Comparison of ENCODE assay signal across 8 mouse cellular contexts in genomic region chr4:58552229-58552628, GRCm38 (mm10). TPM values are rescaled to one million over a fixed set of nuclear protein-coding genes. Genes with fewer than 3 reads are reported as not detected.
DNase-seq lines count a peak whose midpoint lies in the region; ATAC-seq and TF ChIP-seq lines count a peak whose summit lies in the region.

No protein-coding gene starts in this region.

- H3K36me3 ChIP-seq in heart, embryonic 10.5 days, result no peaks in the 10 kb centered on the region
- no peaks in the 10 kb centered on the region for H3K36me3 ChIP-seq in hindbrain, embryonic 11.5 days (ENCODE audit: control insufficient read depth, insufficient read depth, low read length)
- no peaks in the 10 kb centered on the region for H3K36me3 ChIP-seq in midbrain, embryonic 11.5 days (ENCODE audit: control insufficient read depth, insufficient read depth, low read length)

- intact Hi-C loops in heart, postnatal 25 days (cut with DNase I), result loop anchor here (2.0 to 5.0 kb wide), 2 partner anchors 135 to 197 kb away; no protein-coding TSS in a partner anchor
- intact Hi-C loops in left cerebral cortex, postnatal 25 days (cut with DNase I), result loop anchor here (5.0 to 10.0 kb wide), 4 partner anchors 75 to 287 kb away; no protein-coding TSS in a partner anchor

- no peak for TF ChIP-seq POLR2A in brain, embryonic 14.5 days (IDR thresholded peaks at IDR 0.05; ENCODE audit: borderline replicate concordance, extremely low read depth, insufficient read depth, insufficient read length, poor library complexity, severe bottlenecking)

- ATAC-seq in hindbrain, embryonic 11.5 days (ENCODE audit: low FRiP score), result no peak
- no peak for ATAC-seq in midbrain, embryonic 11.5 days (ENCODE audit: low FRiP score)

- H3K9ac ChIP-seq in hindbrain, embryonic 11.5 days (ENCODE audit: low read depth, low read length), result peak overlapping the region; percentile 65
- peak overlapping the region; percentile 73; the same call in 1 of the 2 replicates for H3K9ac ChIP-seq in midbrain, embryonic 11.5 days (ENCODE audit: low read length)

- no peak for DNase-seq in heart, embryonic 10.5 days (ENCODE audit: low spot score)
- DNase-seq in heart, postnatal 25 days (ENCODE audit: low spot score), result no peak
- peak; percentile 21 for DNase-seq in brain, embryonic 14.5 days (ENCODE audit: low read depth)
- DNase-seq in hindbrain, embryonic 11.5 days (ENCODE audit: low spot score), result peak; percentile 31
- peak; percentile 91 for DNase-seq in midbrain, embryonic 11.5 days (ENCODE audit: low spot score, missing footprints)
- DNase-seq in left cerebral cortex, postnatal 25 days (ENCODE audit: low spot score in 2 of 2), result no peak
- no peak for DNase-seq in frontal cortex, postnatal 36 days (ENCODE audit: low spot score in 2 of 2)
- no peak for DNase-seq in kidney, adult 11 months

- H3K4me1 ChIP-seq in heart, embryonic 10.5 days, result peaks cover 21% of the 10 kb centered on the region
- 0 out of 2 replicates have a peak, but pooled peaks cover 2% of the 10 kb centered on the region for H3K4me1 ChIP-seq in hindbrain, embryonic 11.5 days (replicated peaks; ENCODE audit: control insufficient read depth, insufficient read depth, low read length)
- H3K4me1 ChIP-seq in midbrain, embryonic 11.5 days (ENCODE audit: control insufficient read depth, insufficient read depth, low read length), result peaks cover 9% of the 10 kb centered on the region; the same call in 1 of the 2 replicates

- H3K4me3 ChIP-seq in heart, embryonic 10.5 days, result peak overlapping the region; percentile 81
- H3K4me3 ChIP-seq in hindbrain, embryonic 11.5 days (ENCODE audit: low read depth, low read length), result peak overlapping the region; percentile 69
- H3K4me3 ChIP-seq in midbrain, embryonic 11.5 days (ENCODE audit: low read depth, low read length), result peak overlapping the region; percentile 64

- WGBS in heart, embryonic 10.5 days, result 6% methylated on average over 10 of the region's 10 CpGs
- 5% methylated on average over 10 of the region's 10 CpGs for WGBS in hindbrain, embryonic 11.5 days
- 6% methylated on average over 10 of the region's 10 CpGs for WGBS in midbrain, embryonic 11.5 days

- peak overlapping the region; percentile 92 for H3K4me2 ChIP-seq in hindbrain, embryonic 11.5 days (replicated peaks; ENCODE audit: low read depth, low read length)
- peak overlapping the region; percentile 93 for H3K4me2 ChIP-seq in midbrain, embryonic 11.5 days

- peak overlapping the region; percentile 91 for H3K27ac ChIP-seq in heart, embryonic 10.5 days
- no peak overlapping the region for H3K27ac ChIP-seq in hindbrain, embryonic 11.5 days (ENCODE audit: low read depth, low read length)
- H3K27ac ChIP-seq in midbrain, embryonic 11.5 days (ENCODE audit: low read depth, low read length), result no peak overlapping the region

- TF ChIP-seq CTCF in brain, embryonic 14.5 days (IDR thresholded peaks at IDR 0.05; ENCODE audit: borderline replicate concordance, extremely low read depth, insufficient read depth, insufficient read length), result no peak

- no peaks in the 10 kb centered on the region for H3K27me3 ChIP-seq in heart, embryonic 10.5 days (ENCODE audit: insufficient read depth, poor library complexity, severe bottlenecking)
- no peaks in the 10 kb centered on the region for H3K27me3 ChIP-seq in hindbrain, embryonic 11.5 days (ENCODE audit: control insufficient read depth, insufficient read depth, low read length)
- peaks cover 2% of the 10 kb centered on the region; the same call in 1 of the 2 replicates for H3K27me3 ChIP-seq in midbrain, embryonic 11.5 days (ENCODE audit: control insufficient read depth, insufficient read depth, low read length)

- no peaks in the 10 kb centered on the region for H3K9me3 ChIP-seq in heart, embryonic 10.5 days
- H3K9me3 ChIP-seq in hindbrain, embryonic 11.5 days (ENCODE audit: control insufficient read depth, low read length), result no peaks in the 10 kb centered on the region
- H3K9me3 ChIP-seq in midbrain, embryonic 11.5 days (ENCODE audit: control insufficient read depth, low read length), result no peaks in the 10 kb centered on the region

RNA-seq across cellular contexts. Expression of gene Lpar1, which starts 1.5 kb away (rescaled TPM):
- polyA plus RNA-seq in heart, embryonic 10.5 days (2016; fragmentation: Nextera tagmentation; extraction: Ambion mirVana), result 24.7 and 38.7 TPM in 2 replicates
- total RNA-seq in heart, postnatal 25 days (2021), result 10 to 100 TPM; 11.1 to 14.3 TPM
- 11.9 and 12.6 TPM in 2 replicates for polyA plus RNA-seq in brain, embryonic 14.5 days (2012; rRNA removed)
- 51.9 and 59.1 TPM in 2 replicates for polyA plus RNA-seq in hindbrain, embryonic 11.5 days (2014; fragmentation: Nextera tagmentation; extraction: Ambion mirVana)
- 45.2 and 50.7 TPM in 2 replicates for polyA plus RNA-seq in midbrain, embryonic 11.5 days (2014; fragmentation: Nextera tagmentation; extraction: Ambion mirVana)
- 10 to 100 TPM; 19.2 to 21.0 TPM for total RNA-seq in left cerebral cortex, postnatal 25 days (2021)

Comparison
In these comparisons a context has a peak if more than half of its experiments do, and no peak if none do; other contexts are left out.
1. DNase-seq: peak in brain, embryonic 14.5 days (single experiment), hindbrain, embryonic 11.5 days (single experiment) and midbrain, embryonic 11.5 days (single experiment); none in heart, embryonic 10.5 days (single experiment), heart, postnatal 25 days (single experiment), left cerebral cortex, postnatal 25 days (0 of 2), frontal cortex, postnatal 36 days (0 of 2) and kidney, adult 11 months (single experiment).
2. Peak in every context shown above with its lines, with median percentiles within 50 percentile points of each other: H3K4me3 ChIP-seq.